Mouse (Mus musculus) stomach, postnatal 0 days (tissue): Measurements from ENCODE around the gene Marveld1.

Experiments used
- CTCF ChIP-seq: IDR thresholded peaks from 2 replicates; pipeline ENCODE4 v1.5.1; 2016; ENCODE audit warnings: antibody characterized with exemption, low read depth, mild to moderate bottlenecking, moderate library complexity
- EP300 ChIP-seq: optimal IDR thresholded peaks from 2 replicates; pipeline ENCODE3; 2016; ENCODE audit warnings: antibody characterized with exemption

GRCm38 (mm10) chr19:42158246-42159017 is 11.2 kb downstream of the Marveld1 start:
- TF ChIP-seq CTCF (peak; percentile 49), EP300 (no peak)
